Mouse (Mus musculus): ENCODE results near the gene 4930452B06Rik.

The 4930452B06Rik gene

DNA sequence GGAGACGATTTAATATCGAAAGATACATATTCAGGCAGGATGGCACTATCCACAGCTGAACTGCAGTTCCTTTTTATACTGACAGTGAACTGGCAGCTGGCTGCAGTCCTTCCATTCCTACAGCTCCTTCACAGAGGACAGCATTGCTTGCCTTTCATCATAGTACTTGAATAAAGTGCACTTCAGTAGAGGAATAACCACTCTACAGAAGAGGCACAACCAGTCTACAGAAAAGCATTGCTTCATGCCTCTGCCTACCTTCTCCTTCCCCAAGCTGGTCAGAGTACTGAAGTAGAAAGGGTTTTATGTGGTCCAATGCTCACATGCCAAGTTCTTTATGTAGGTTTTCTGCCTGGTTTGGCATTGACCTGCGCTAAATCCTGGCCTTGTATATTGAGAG lies 130.0 kb downstream of the 4930452B06Rik start:
- DNase-seq (ENCODE audit: low read depth, low spot score): no peak

DNA sequence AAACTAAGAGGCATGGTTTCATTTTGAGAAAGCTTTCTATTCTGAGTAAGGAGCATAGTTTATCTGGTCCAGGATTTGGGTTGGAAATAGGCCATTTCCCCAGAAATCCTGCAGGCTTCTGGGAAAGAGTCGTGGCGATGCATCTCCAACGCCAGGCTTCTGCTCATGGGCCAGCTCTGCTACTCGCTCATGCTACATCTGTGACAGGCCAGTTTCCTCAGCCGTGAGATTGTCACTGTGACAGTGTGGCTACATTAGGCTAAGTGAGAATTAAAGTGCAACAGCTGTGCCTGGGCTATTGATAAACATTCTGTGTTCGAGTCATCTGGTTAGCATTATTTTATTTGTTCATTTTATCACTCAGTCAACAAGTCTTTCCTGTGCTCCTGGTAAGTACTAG lies 140.8 kb downstream of the 4930452B06Rik start:
- no peak for DNase-seq (ENCODE audit: low read depth, low spot score)

DNA sequence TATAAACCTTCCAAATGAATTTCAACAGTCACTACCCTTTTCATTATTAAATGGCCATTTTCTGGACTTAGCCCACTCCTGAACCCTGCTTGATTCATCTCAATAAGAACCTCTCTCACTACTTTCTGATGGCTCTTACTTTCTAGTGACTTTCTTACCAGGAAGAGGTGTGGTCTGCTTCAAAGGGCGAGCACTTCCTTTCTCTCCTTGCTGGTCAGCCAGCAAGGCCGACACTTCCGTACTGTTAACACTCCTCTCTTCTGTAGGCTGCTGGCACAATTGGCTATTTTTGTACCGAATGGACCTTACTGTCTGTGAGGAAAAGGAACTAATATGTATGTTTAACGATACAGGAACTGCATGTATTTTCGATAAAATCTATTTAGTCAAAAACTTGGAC lies 148.4 kb downstream of the 4930452B06Rik start:
- DNase-seq (ENCODE audit: low read depth, low spot score): no peak

DNA sequence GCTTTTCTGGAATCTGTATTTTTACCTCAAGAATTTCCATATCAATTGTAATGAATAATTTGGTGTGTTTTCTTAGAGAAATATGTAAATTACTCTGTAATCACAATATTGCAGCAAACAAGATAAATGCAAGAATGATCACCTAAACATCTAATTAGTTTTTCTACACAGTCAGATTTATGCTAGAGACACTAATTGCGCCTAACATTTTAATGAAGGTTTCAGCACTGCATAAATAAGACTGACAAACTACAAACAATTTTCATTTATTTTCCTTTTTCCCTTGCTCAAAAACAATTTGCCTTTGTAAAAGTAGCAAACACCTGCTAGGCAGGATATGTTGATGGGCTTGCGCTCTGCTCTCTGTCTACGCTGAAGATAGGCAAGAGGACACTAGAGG lies 152.0 kb downstream of the 4930452B06Rik start:
- no peak for DNase-seq (ENCODE audit: low read depth, low spot score)

DNA sequence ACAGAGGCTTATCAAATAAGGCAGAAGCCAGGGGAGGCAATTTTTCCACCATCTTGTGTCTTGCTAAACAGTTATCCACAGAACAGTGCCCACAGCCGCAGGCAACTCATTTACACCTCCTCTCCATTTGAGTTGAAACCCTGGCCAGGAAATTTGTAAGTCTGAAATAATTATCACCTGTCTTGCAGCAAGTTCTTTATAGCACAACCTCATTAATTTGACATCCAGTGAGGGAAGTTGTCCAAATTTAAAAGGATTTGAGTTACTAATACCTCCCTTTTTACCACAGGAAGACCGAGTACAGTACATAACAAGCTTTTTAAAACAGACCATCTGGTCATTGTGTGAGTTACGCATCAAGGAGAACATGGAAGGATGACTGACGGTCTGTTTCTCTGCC lies 154.8 kb downstream of the 4930452B06Rik start:
- no peak for DNase-seq (ENCODE audit: low read depth, low spot score)

DNA sequence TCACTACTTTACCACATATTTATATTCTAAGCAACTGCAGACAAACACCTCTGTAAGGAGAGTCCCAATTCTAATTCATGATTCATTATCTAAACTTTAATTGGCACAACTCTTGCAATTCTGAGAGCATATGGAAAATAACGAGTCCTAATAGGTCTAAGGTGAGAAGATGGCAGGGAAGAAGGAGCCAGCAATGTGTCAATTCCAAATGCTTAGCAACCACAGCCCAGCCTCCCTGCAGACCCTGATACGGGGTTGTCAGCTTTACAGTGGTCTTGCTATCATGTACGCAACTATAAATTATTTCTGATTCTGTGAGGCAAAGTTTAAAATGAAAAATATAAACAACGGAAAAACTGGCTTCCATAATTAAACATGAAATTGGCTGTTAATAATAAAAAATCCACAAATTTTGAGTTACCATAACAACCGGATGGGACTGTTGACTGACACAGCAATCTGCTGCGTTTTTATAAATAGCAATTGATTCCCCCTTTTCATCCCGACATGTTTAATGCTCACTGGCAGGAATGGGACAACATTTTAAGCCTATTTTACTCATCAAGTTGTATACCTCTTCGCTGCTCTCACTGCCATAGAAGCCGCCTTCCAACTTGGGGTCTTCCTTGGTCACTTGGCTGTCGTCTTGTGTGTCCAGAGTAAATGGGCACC lies 155.6 kb downstream of the 4930452B06Rik start:
- DNase-seq (ENCODE audit: low read depth, low spot score): no peak

DNA sequence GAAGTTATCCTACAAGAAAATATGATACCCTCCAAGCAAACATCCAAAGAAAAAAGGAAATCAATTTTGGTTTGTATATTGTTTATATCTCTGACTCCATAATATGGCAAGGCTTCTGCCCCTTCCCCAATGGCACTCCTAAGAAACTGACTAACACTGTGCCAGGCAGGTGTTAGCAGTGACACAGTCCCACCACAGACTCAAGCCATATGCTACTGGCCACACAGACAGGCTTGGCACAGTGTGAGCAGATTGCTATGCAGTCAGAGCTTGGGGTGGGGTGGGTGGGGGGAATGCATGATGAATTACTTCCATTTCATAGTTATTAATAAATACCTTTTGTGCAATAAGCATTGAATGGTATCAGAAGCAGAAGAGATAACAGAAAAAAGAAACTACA lies 157.4 kb downstream of the 4930452B06Rik start:
- no peak for DNase-seq (ENCODE audit: low read depth, low spot score)

DNA sequence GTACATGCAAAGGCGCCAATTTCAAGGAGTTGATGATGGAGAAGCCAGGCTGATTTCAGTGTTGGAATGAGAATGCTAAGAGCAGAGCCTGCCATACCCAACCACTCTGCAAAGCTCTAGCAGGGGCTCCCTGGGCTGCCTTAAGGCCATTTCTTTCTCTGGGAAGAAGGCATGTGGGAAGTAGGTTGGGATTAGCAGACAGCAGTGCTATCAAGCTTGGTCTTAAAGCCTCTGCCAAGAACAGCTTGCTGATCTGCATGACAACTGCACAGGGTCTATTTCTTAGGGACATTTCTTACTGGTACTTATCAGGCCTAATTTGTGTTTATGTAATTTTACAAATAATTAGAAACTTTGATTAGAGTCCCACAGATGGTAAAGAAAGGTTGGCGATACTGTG lies 161.8 kb downstream of the 4930452B06Rik start:
- DNase-seq (ENCODE audit: low read depth, low spot score): no peak

DNA sequence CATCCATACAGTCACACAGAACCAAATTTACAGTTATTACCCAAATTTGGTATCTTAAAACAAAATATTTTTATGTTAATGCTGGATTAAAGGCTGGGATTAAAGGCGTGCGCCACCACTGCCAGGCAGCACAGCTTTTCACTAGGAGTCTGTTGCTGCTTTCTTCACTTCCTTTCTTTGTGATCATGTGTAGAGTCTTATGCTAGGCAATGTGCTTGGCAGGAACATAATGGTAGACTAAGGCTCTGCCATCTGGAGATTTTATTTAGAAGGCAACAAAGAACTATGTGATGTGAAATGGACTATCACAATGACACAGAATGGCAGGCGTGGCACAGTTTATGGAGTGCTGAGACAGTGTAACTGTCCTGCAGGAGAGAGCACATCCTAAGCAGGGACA lies 162.7 kb downstream of the 4930452B06Rik start:
- DNase-seq (ENCODE audit: low read depth, low spot score): no peak

DNA sequence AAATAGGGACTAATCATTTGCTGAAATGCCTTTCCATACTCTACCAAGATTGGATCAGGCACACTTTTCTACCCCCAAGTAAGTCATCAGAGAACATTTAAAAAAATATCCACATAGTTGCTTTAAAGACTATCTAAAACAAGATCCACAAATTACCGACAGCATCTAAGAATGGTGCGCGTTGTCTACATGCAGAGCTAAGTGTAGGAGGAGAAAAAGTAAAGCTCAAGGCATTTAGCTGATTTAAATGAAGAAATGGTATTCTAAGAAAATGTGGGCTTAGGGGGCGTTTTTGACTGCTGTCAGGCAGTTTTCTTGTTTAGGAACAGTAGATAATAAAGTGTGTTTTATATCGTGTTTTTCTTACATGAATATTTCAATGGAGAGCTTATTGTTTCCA lies 163.5 kb downstream of the 4930452B06Rik start:
- DNase-seq (ENCODE audit: low read depth, low spot score): no peak

DNA sequence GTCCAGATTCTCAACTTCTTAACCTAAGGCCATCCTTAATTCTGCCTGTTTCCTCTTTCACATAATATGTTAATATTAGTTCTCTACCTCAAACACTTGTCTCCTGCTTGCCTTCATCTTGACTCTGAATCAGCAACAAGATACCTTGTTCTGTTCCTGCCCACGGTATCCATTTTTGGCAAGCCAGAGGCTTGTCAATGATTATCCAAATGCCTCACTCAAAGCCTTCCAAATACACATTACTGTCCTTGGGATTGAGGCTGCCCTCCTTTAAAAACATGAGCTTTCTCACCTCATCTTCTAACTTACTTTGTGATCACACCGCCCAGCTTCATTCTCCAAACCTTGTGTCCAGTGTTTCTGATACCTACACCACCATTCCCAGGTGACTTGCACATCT lies 170.3 kb downstream of the 4930452B06Rik start:
- no peak for DNase-seq (ENCODE audit: low read depth, low spot score)

DNA sequence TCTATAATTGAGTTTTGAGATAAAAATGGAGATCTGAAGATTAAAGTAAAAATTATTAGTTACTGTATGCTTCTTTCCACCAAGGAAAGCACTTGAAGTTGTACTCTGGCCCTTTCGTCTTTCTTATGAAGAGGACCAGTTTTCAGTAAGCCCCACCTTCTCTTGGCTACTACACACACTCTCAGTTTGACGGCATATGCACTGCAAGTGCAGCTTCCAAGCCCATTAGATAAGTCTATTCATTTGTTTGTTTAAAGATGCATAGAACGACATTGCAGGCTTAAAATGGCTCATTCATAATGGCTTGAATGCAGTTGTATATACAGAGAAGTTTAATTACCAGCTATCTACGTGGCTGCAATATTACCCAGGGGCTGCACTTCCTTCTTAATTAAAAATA lies 171.1 kb downstream of the 4930452B06Rik start:
- DNase-seq (ENCODE audit: low read depth, low spot score): no peak

DNA sequence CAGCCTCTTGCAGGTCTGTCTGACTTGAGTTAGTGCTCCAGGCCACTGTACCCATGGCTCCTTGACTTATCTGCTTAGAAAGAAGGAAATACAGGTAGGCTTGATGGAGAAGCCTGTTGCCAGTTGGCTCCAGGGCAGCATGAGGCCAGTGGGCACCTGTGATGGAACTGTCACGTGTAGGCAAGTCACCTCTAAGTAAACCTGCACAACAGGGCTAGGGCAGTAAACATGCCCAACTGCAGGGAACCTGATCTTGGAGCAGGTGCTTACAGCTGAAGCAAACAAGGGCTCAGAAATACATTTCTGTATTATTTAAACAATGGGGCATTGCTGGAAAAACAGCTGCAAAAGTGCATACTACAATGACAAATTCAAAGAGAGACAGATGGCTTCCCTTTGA lies 171.8 kb downstream of the 4930452B06Rik start:
- DNase-seq (ENCODE audit: low read depth, low spot score): no peak

DNA sequence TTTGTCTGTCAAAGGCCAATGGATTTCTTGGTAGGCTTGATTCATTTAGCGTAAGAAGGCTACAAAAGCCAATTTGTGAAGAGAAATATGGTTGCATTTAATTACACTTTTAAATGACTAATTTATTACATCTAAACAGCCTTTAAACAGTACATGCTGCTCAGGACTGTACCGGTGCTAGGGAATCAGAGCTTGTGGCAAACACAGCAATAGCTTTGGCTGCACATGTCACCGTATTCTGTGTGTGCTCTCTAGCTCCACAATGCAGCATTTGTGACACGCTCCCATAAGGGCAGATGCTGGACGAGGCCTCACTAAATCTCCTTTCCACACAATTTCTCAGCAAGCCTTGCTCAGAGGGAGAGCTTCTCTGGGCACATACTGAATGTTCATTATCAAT lies 187.9 kb downstream of the 4930452B06Rik start:
- DNase-seq (ENCODE audit: low read depth, low spot score): no peak

DNA sequence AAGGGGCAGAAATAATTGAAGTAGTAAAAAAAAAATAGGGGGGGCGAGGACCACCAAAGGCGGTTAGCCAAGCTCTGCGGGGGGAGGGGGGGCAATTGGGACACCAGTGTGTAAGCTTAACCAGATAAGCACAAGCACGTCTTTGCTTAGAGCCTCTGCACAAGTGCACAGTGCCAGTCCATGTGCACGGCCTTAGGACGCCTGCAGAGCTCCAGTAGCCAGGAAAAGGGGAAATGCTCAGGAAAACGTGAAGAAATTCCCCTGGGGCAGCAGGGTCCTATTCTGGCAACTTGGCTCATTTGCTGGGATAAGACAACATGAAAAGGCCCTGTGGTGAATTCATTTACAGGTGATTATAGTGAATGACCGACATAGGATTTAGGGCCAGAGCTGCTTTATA lies 188.7 kb downstream of the 4930452B06Rik start:
- no peak for DNase-seq (ENCODE audit: low read depth, low spot score)

DNA sequence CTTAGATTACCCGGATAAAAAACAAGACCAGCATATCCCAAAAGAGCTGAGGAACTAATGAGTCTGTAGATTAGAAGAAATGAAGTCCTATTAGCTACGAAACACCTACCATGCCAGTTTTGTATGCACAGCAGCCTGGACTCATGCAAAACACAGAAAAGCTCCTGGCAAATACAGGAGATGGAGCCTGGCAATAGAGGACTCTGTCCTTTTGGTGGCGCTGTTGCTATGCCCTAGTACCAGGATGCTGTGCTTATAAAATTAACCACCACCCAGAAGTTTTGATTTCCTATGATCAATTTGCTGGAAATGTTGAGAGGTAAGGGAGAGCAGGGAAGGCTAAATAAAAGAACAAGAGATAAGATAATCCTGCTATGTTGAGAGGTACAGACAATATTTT lies 189.4 kb downstream of the 4930452B06Rik start:
- DNase-seq (ENCODE audit: low read depth, low spot score): peak; percentile 48

DNA sequence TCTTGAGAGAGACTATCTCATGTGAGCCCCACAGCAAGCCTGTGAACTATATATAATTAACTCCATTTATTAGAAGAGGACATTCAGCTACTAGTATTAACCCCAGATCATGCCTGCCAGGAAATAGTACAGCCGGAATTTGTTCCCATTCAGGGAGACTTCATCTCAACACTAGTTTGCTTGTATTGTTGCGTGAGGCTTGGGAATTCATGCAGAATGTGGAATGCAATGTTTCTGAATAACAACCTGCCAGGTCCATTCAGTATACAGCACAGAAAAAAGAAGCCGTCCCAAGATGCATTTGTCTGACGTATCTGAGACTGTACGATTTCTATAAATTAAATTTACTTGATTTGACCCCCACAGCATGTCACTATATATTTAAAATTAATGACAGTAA lies 190.2 kb downstream of the 4930452B06Rik start:
- no peak for DNase-seq (ENCODE audit: low read depth, low spot score)

DNA sequence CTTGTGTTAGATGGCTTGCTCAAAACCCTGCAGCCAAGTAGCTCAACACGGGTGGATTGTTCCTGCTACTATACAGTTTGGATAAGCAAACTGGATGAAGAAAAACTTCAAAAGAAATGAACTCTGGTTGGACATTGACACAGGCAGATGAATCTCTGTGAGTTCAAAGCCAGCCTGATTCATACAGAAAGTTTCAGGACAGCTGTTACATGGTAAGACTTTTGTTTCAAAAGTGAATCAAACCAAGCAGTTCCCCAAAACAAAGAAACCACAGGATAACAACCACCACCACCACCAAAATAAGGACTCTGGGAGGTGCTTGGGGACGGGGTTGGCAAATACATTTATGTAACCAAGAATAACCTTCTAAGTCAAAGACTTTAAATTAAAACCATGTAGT lies 193.2 kb downstream of the 4930452B06Rik start:
- DNase-seq (ENCODE audit: low read depth, low spot score): no peak

DNA sequence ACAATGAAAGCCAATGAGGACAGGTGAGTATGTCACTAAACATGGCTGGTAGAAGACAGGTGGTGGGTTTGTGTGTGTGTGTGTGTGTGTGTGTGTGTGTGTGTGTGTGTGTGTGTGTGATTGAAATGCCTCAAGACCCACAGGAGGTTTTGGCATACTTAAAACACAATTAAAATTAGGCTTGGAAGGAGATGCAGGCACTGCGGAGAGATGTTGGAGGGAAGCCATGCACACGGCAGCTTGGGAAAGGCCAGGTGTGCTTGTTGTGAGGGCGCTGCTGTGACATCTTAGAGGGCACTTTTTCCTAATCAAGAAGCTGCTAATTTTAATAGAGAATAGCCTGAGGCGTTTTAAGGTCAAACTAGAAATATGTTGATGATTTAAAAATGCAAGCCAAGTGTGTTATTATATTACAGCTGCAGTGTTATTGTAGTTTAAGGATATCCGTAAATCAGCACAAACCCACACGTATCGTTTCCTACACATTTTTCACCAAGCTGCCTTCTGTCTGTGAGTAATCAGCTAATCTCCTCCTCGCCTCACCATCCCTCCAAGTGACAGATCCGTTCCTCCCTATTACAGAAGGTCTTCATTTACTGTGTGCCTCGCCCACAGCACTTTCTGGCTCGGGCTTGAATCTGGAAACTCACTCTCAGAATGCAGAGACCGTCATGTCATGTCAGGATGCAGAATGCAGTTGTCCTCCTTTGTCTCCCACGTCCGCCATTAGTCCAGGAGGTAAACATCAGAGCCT lies 201.5 kb downstream of the 4930452B06Rik start:
- DNase-seq (ENCODE audit: low read depth, low spot score): no peak

DNA sequence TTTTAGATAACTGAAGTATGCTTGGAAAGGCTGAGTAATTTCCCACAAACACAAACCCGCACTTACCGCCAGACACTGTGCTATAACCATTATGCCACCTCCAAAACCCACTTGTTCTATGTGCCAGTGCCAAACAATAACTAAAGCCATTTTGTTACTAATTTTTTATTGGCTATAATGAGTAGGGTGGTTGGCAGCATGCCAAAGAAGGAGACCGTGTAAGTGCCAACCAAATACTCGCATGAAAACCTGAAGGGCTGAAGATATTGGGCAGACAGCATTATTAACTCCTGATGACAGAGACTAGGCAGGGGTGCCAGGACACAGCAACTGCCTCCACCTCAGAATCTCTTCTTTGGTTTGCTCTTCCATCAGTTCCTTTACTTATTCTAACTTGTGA lies 203.1 kb downstream of the 4930452B06Rik start:
- no peak for DNase-seq (ENCODE audit: low read depth, low spot score)

DNA sequence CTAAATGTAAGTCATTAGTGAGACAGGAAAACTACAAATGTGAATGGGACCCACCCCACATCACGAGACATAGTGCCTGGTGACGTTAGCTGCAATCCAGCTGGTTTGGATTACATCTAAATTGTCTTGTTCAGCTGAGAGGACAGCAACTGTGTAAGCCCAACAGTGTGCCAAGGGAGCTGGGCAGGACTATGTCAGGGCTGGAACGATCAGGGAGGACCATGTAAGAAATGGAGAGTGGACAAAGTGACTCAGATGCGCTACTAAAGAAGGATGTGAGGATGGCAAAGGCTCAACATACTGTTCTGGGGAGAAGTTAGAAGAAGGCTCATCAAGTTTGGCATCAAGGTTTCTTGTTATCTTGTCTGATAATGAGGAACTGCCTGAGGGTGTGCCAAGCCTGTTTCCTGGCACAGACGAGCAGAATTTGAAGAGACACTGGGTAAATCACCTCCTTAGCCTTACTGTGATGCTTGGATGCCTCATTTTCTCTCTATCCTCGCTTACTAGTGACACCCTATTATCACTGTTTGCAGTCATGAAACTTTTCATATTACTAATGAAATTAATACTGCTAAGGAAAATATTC lies 203.6 kb downstream of the 4930452B06Rik start:
- DNase-seq (ENCODE audit: low read depth, low spot score): no peak

DNA sequence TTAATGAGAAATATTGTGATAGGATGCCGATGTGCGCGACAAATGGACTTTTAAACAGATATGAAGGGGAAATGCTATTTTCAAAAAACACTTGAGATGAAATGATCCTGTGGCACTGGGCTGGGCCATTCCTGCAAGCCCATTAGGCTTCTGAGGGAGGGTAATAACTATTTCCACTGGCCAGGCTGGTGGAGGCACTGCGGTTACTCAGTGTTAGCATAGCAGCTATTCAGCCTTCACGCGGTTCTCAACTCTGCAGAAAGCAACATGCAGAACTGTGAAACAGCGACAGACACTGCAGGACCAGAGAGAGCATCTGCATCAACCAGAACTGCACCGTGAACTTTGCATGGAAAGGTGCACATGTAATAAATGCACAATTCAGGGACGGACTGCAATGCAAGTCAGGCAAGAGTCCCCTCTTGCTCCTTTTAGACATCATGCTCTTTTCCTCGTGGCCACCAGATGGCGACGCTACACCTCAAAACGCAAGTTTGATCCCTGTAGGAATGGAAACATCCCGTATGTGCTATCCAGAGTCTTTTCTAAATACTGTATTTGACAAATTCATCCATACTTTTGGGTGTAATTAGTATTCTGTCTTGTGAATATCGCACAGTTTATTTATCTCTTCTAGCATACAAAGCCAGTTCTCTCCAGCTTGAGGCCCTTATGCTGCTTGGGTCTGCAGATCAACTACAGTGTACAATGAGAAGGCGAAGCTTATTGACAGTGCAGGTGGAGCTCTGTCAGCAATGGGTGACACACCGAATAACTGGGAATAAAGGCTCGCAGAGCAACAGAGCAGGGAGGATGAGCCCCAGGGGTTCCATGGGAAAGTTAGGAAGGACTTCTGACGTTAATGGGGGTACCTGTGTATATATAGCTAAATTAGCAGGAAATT lies 205.6 kb downstream of the 4930452B06Rik start:
- DNase-seq (ENCODE audit: low read depth, low spot score): peak; percentile 81

Measured in R1 (cell line).